Mouse (Mus musculus) cerebellum, adult 2 months (tissue): ENCODE results near the gene Hpcal4.

Experiments used
- CTCF ChIP-seq: fragments of 200-500 bp; IDR thresholded peaks from 2 replicates; pipeline ENCODE4 v1.5.1; 2011; ENCODE audit warnings: low read depth, mild to moderate bottlenecking, control low read depth, low read length, moderate library complexity, borderline replicate concordance; ENCODE audit not compliant: insufficient read depth
- POLR2A ChIP-seq: fragments of 200-500 bp; IDR thresholded peaks from 2 replicates; pipeline ENCODE4 v1.6.1; 2011; ENCODE audit warnings: low read length, control low read depth, borderline replicate concordance; ENCODE audit not compliant: insufficient read depth

GRCm38 (mm10) chr4:123202094-123202420 lies 19.0 kb downstream of the Hpcal4 start:
- TF ChIP-seq CTCF (no peak), POLR2A (no peak)
